Mouse (Mus musculus): ENCODE results near the gene Gnl3l.

Gnl3l gene

DNA sequence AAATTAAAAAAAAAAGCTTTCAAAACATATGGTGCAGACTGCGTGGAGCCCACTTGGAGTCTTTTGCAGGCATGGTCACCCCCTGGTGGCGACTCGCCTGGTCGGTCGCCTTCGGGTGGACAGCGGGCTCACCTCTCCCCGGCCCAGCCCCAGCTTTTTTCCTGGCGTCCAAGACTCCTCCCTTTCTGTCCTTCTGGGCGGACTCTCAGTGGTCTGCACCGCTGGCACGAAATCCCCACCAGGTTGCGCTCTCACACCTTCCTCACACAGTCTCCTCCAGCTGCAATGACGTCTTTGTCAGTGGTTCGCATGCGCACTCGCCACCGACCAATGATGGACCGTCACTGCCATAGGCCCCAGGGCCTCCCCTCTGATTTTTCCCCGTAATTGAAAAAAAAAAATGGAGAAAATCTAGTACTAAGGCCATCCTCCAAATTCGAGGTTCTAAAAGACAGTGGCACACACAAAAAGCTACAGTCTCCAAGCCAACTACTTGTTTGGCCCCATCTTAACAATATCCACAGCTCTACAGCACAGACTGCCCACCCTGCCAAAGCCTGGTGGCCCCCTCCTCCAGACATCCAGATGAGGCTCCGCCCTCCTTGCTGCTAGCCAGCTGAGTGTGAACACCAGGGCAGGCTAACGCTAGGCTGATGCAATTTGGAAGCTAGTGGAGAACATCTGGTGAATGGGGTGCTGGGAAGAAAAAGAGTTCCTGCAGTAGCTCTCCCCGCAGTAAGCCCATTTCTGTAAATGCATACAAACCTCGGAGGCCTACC, 60.4 kb downstream of the Gnl3l start:
- DNase-seq (ENCODE audit: low read depth): peak; percentile 58

- no peak for DNase-seq (ENCODE audit: low read depth)
Observed at GRCm38 (mm10) chrX:150956016-150956415, 61.1 kb downstream of the Gnl3l start.

DNA sequence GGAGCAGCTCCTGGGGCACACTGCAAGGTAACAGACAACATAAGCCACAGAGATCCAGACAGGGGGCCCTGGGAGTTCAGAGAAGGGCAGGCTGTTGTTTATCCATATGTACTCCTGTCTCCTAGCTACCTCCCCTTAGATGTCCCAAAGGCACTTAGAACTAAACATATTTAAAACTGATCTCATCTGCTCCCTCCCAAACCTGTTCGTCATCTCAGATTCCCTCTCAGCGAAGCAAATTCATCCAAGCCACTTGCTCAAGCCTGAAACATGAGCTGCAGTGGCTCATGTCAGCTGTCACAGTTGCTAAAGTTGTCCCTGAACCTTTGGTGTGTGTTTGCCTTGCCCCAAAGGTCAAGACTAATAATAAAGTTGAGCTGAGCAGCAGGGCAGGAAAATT, 61.7 kb downstream of the Gnl3l start:
- no peak for DNase-seq (ENCODE audit: low read depth)

DNA sequence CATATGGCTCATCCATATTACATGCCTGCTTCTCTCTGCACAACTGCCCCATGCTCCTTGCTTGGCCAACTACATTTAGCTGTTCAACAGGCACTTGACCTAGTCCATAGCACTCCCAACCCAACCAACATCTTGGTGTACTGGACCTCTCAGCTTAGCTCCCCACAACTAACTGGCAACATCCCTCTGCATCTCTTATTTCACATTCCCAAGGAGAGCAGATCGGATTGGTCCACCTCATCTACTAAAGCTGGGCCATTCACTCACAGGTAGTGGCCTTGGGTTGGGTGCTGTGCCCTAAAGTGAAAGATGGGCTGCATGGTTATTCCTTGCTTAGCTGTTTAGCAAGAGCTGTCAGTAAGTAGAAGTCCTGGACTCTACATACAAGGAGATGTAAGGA, 62.4 kb downstream of the Gnl3l start:
- no peak for DNase-seq (ENCODE audit: low read depth)

All from NIH3T3 (cell line).